Mouse (Mus musculus) monocyte, adult 2 months (primary cell): ENCODE results near the gene Olfr1355.
"Not testable (repeated sequence)": the region's sequence is repeated elsewhere in the genome, so short reads cannot be mapped to it uniquely, and the experiment has no call there.

ENCODE experiments used
- DNase-seq, 2 experiments: peaks; one replicate each; pipeline ENCODE4 v3.0.0; 2022; ENCODE audit warnings: low spot score in 2 of 2, low read depth in 1 of 2

Gene Olfr1355

GRCm38 (mm10) chr10:78875240-78875639 lies at the start of gene Olfr1355:
Gene Olfr1355 (plus strand): TSS chr10:78875540.
- DNase-seq: no peak

GRCm38 (mm10) chr10:78840456-78840855 lies 34.9 kb upstream of the Olfr1355 start:
- DNase-seq: not testable (repeated sequence)

- no peak for DNase-seq
Observed at GRCm38 (mm10) chr10:78852066-78852465, 23.3 kb upstream of the Olfr1355 start, which contains the start of gene Olfr1356. Gene Olfr1356 (minus strand): TSS chr10:78852166.

GRCm38 (mm10) chr10:78912871-78913270 lies 37.5 kb downstream of the Olfr1355 start, which contains the start of gene Olfr1354:
Gene Olfr1354 (plus strand): TSS chr10:78913171.
- DNase-seq: not testable (repeated sequence)
